Mouse (Mus musculus) hindbrain, postnatal 0 days (tissue): Measurements from ENCODE around the gene Trpm3. TPM values are rescaled to one million over a fixed set of nuclear protein-coding genes. Genes with fewer than 3 reads are reported as not detected.

Experiments used
- ATAC-seq: fragments of 200-750 bp; cut with Nextera tagmentation; 2 replicates; pipeline ENCODE4 v1.8.0; 2017; ENCODE audit warnings: mild to moderate bottlenecking, moderate TSS enrichment, moderate library complexity
- DNase-seq: peaks from one replicate; pipeline ENCODE4 v3.0.0-alpha.2; 2015; ENCODE audit warnings: low spot score
- H3K27ac ChIP-seq: fragments of 300-500 bp; sonication (generic); 2 replicates; pipeline ENCODE4 v1.5.1; 2014; ENCODE audit warnings: mild to moderate bottlenecking
- H3K27me3 ChIP-seq: fragments of 300-500 bp; sonication (generic); 2 replicates; pipeline ENCODE4 v1.6.1; 2014; ENCODE audit warnings: low read length, mixed read lengths; ENCODE audit not compliant: insufficient read depth
- H3K36me3 ChIP-seq: fragments of 300-500 bp; sonication (generic); 2 replicates; pipeline ENCODE4 v1.6.1; 2014; ENCODE audit warnings: low read length, mixed read lengths; ENCODE audit not compliant: insufficient read depth
- H3K4me1 ChIP-seq: fragments of 300-500 bp; sonication (generic); 2 replicates; pipeline ENCODE4 v1.6.1; 2014; ENCODE audit warnings: antibody characterized with exemption, low read length, mixed read lengths; ENCODE audit not compliant: insufficient read depth
- H3K4me2 ChIP-seq: fragments of 300-500 bp; sonication (generic); 2 replicates; pipeline ENCODE4 v1.6.1; 2014; ENCODE audit warnings: low read depth, mild to moderate bottlenecking, low read length, moderate library complexity, mixed read lengths
- H3K4me3 ChIP-seq: fragments of 300-500 bp; sonication (generic); 2 replicates; pipeline ENCODE4 v1.5.1; 2014; ENCODE audit warnings: low read length
- H3K9ac ChIP-seq: fragments of 300-500 bp; sonication (generic); replicated peaks from 2 replicates; pipeline ENCODE4 v1.6.1; 2014; ENCODE audit warnings: mild to moderate bottlenecking, low read length, moderate library complexity, mixed read lengths
- H3K9me3 ChIP-seq: fragments of 300-500 bp; sonication (generic); 2 replicates; pipeline ENCODE4 v1.6.1; 2016; ENCODE audit warnings: low read length, mixed read lengths
- CTCF ChIP-seq: IDR thresholded peaks from 2 replicates; pipeline ENCODE4 v1.5.1; 2016; ENCODE audit warnings: antibody characterized with exemption, control low read depth, low read depth
- WGBS: fragments of 180-500 bp; shearing (Covaris S2); extraction: QIAGEN DNeasy Blood & Tissue Kit; methylation state at CpG from one replicate; pipeline ENCODE4 v1.1.7; 2014; 5-methylcytosine and 5-hydroxymethylcytosine counted together
- polyA plus RNA-seq: library from polyadenylated mRNA; unstranded; fragments of >200 nt; fragmentation: Nextera tagmentation; extraction: Ambion mirVana; gene quantifications from 2 replicates; pipeline ENCODE4 v1.2.1, GENCODE M21; 2015
- total RNA-seq: library from RNA; depleted of rRNA; stranded (reverse); fragments of >200 nt; gene quantifications from 2 replicates; pipeline ENCODE4 v1.2.3, GENCODE M21; 2014

Gene Trpm3
- total and polyA plus RNA-seq, 2 experiments from 2014 or later: 44.1 to 63.5 TPM

DNA sequence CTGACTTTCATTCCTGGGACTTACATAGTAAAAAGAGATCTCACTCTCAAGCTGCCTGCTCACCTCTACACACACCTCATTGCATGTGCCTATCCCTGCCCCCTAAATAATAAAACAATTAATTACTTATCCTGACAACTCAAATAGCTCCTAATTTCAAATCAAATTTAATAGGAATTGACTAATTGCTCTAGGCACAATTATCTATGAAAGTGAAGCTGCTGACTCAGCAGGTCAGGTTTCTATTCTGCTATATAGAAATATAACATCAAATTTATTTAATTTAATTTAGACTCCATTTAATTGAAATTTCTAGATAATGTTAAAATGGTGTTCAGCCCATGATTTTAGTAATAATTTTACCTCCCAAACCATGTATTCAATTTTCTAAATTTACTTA, 566.6 kb downstream of the Trpm3 start:
- no peaks in the 10 kb centered on the region for H3K36me3 ChIP-seq
- H3K4me1 ChIP-seq: no peaks in the 10 kb centered on the region
- no peak overlapping the region for H3K9ac ChIP-seq
- no peak overlapping the region for H3K4me2 ChIP-seq
- no peaks in the 10 kb centered on the region for H3K9me3 ChIP-seq
- H3K27ac ChIP-seq: no peak overlapping the region
- no peak for TF ChIP-seq CTCF
- DNase-seq: no peak
- H3K27me3 ChIP-seq: no peaks in the 10 kb centered on the region
- no peak for ATAC-seq
- H3K4me3 ChIP-seq: no peak overlapping the region

- ATAC-seq (peak; percentile 56; the same call in 1 of the 2 replicates), DNase-seq (peak; percentile 49)
- Histone ChIP-seq H3K27ac (no peak overlapping the region), H3K4me2 (no peak overlapping the region), H3K4me1 (no peaks in the 10 kb centered on the region), H3K9ac (no peak overlapping the region), H3K27me3 (no peaks in the 10 kb centered on the region), H3K36me3 (no peaks in the 10 kb centered on the region), H3K9me3 (no peaks in the 10 kb centered on the region), H3K4me3 (no peak overlapping the region)
- WGBS: 58% methylated on average over 2 of the region's 2 CpGs
- no peak for TF ChIP-seq CTCF
Measured at GRCm38 (mm10) chr19:22719027-22719426, 580.2 kb downstream of the Trpm3 start.

GRCm38 (mm10) chr19:22729846-22730245, 591.0 kb downstream of the Trpm3 start:
- H3K27me3 ChIP-seq: no peaks in the 10 kb centered on the region
- no peak for TF ChIP-seq CTCF
- H3K4me3 ChIP-seq: no peak overlapping the region
- no peaks in the 10 kb centered on the region for H3K9me3 ChIP-seq
- no peaks in the 10 kb centered on the region; the same call in 1 of the 2 replicates for H3K4me1 ChIP-seq
- DNase-seq (peak; percentile 52), ATAC-seq (no peak)
- no peak overlapping the region for H3K4me2 ChIP-seq
- 44% methylated on average over 2 of the region's 2 CpGs for WGBS
- H3K36me3 ChIP-seq: no peaks in the 10 kb centered on the region
- no peak overlapping the region for H3K27ac ChIP-seq
- H3K9ac ChIP-seq: no peak overlapping the region

DNA sequence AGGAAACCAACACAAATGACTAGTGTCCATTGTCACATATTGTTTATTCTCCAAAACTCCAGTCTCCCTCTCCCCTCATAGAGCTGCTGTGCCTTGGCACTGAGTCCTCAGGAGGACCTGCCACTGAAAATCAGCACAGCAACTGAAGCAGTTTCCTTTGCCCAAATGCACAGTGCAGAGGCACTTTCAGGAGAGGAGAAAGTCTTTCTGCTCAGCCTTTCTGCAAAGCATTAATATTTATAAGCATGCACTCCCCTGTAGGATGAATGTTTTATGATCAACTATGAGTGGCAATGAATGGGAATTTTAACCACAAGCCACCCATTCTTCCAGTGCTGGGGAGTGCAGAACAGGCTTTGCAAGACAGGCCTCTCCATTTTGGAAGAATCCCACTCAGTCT, 592.1 kb downstream of the Trpm3 start:
- TF ChIP-seq CTCF: no peak
- Histone ChIP-seq H3K36me3 (no peaks in the 10 kb centered on the region), H3K4me2 (no peak overlapping the region), H3K4me1 (no peaks in the 10 kb centered on the region; the same call in 1 of the 2 replicates), H3K27ac (no peak overlapping the region), H3K9me3 (no peaks in the 10 kb centered on the region), H3K9ac (no peak overlapping the region), H3K27me3 (no peaks in the 10 kb centered on the region), H3K4me3 (no peak overlapping the region)
- ATAC-seq (no peak), DNase-seq (no peak)

DNA sequence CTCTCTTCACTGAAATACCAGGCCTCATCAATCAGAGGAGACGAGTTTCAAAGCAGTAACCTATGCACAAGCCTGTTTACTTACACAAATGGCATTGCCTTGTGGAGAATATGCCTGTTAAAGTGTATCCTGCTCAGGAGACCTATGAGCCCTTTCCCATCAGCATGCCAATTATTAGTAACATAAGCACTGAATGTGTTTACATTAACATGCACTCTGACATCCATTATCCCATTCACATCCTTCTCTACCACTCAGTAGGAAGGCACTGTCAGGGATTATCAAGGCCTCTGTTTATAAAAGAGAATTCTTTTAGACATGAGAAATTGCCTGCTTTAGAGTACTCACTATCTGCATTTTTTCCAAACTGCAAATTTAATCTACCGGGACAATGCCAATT, 598.0 kb downstream of the Trpm3 start:
- no peak overlapping the region for H3K27ac ChIP-seq
- no peak for TF ChIP-seq CTCF
- DNase-seq: no peak
- no peak overlapping the region for H3K4me2 ChIP-seq
- no peak for ATAC-seq
- no peaks in the 10 kb centered on the region for H3K36me3 ChIP-seq
- no peaks in the 10 kb centered on the region for H3K4me1 ChIP-seq
- no peaks in the 10 kb centered on the region for H3K27me3 ChIP-seq
- no peak overlapping the region for H3K9ac ChIP-seq
- no peak overlapping the region for H3K4me3 ChIP-seq
- H3K9me3 ChIP-seq: no peaks in the 10 kb centered on the region
- WGBS: 44% methylated on average over 2 of the region's 2 CpGs

DNA sequence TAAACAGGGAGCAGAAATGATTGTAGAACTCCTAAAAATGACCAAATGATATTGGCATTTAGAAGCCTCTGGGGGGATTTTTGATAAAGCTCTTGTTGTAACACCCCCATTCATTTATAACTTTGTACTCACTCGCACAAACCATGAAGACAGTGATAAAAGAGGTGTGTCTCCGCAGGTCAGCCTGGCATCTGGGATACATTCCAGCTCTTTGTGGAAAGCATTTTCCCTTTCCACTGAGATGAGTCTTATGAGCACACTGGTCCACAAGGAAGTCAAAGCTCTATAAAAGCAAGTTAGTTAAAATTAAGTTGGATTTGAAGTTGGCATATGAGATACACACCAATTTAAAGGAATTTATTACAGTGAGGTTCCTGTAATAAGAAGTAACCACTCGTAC, 600.4 kb downstream of the Trpm3 start:
- no peak overlapping the region for H3K4me3 ChIP-seq
- ATAC-seq (no peak), DNase-seq (no peak)
- WGBS: 80% methylated on average over 3 of the region's 3 CpGs
- no peaks in the 10 kb centered on the region for H3K27me3 ChIP-seq
- H3K9ac ChIP-seq: no peak overlapping the region
- no peaks in the 10 kb centered on the region for H3K36me3 ChIP-seq
- H3K9me3 ChIP-seq: no peaks in the 10 kb centered on the region
- no peak overlapping the region for H3K27ac ChIP-seq
- H3K4me2 ChIP-seq: no peak overlapping the region
- no peak for TF ChIP-seq CTCF
- H3K4me1 ChIP-seq: no peaks in the 10 kb centered on the region

DNA sequence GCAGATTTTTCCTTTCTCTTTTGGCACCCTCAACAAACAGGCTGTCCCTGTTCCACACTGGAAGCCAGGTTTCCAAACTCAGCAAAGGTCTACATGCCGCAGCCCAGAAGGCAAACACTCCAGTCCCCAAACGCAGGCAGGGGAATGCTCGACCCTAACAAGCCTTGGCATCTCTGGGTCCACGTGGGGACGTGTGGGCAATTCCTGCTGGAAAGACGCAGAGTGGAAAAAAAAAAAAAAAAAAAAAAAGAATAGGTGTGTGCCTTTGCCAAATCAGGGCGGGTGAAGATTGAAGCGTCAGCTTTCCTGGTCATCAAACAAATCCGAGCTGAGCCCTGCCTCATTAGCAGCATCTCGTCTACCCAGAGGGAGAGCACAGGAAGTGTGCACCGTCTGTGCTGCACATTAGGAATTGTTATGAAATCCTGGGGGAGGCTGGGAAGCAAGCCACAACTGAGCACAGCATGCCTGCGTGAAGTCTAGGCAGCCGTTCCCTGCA, 614.5 kb downstream of the Trpm3 start:
- 30% methylated on average over 13 of the region's 13 CpGs for WGBS
- H3K4me1 ChIP-seq: peaks cover 9% of the 10 kb centered on the region; the same call in 1 of the 2 replicates
- H3K9ac ChIP-seq: no peak overlapping the region
- H3K4me2 ChIP-seq: peak overlapping the region; percentile 25; the same call in 1 of the 2 replicates
- ATAC-seq (peak; percentile 76), DNase-seq (peak; percentile 55)
- TF ChIP-seq CTCF: no peak
- H3K27me3 ChIP-seq: no peaks in the 10 kb centered on the region
- H3K4me3 ChIP-seq: no peak overlapping the region
- no peak overlapping the region for H3K27ac ChIP-seq
- no peaks in the 10 kb centered on the region for H3K9me3 ChIP-seq
- no peaks in the 10 kb centered on the region for H3K36me3 ChIP-seq
